Mouse (Mus musculus) bone marrow macrophage, adult 2 months (primary cell): ENCODE data around the gene Ano3.

Experiments
- CTCF ChIP-seq: IDR thresholded peaks from 2 replicates; pipeline ENCODE4 v1.5.1; 2012; ENCODE audit warnings: low read depth, mild to moderate bottlenecking, low read length, moderate library complexity
- POLR2A ChIP-seq: IDR thresholded peaks from 2 replicates; pipeline ENCODE4 v1.6.1; 2012; ENCODE audit warnings: mild to moderate bottlenecking, low read depth, low read length, borderline replicate concordance

DNA sequence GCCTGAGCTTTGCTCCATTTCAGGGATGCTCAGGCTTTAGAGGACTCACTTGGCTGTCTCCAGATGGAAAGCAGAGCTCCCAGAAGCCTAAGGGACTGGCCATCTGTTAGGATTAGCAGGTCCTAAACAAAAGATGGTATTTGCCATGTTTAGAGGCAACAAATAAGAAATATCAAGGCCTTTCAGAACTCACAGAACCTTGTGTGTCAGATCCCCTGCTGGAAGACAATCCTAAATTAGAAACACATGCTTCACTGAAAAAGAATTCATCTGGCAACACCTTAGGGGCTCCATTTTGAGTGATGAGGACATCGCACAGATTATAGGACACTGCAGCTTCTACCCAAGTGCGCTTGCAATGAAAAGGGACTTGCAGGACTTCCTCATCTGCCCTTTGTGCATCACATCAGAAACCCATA, 35.1 kb upstream of the Ano3 start:
- TF ChIP-seq CTCF (no peak), POLR2A (no peak)
